Mouse (Mus musculus): Measurements from ENCODE around the gene Fsd1l.
"Not testable (repeated sequence)": the region's sequence is repeated elsewhere in the genome, so short reads cannot be mapped to it uniquely, and the experiment has no call there.

The Fsd1l gene

DNA sequence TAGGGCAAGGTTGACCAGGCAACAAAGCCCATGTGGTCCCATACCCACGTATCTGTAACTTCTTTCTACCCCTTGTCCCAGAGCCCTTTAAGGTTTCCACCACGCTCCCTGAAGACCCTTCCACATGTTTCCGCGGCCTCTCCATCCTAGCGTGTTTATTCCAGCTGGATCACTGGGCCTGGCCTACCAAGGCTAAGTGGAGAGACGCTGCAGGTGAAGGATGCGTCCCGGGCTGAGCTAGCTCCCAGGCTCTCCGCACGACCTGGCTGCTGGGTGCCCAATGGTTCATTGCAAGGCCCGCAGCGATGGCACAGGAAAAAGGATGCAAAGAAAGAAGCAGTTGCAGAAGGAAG lies 332 bp upstream of the Fsd1l start:
- DNase-seq: no peak

DNA sequence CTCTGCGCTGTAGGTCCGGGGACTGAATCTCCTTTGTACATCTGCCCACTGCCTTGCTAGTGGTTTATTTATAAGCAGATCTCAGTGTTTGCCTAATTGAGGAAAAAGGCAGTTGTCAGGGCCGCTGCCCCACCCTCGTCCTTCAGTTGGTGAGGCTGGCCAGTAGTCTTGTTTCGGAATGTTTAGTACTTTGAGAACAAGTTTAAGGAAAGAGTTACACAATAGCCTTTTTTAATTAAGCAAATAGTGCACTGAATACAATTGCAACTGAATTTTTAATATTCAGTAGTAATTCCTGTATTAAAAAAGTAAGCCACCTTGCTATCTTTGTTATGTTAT lies 709 bp downstream of the Fsd1l start:
- DNase-seq: peak; percentile 17

DNA sequence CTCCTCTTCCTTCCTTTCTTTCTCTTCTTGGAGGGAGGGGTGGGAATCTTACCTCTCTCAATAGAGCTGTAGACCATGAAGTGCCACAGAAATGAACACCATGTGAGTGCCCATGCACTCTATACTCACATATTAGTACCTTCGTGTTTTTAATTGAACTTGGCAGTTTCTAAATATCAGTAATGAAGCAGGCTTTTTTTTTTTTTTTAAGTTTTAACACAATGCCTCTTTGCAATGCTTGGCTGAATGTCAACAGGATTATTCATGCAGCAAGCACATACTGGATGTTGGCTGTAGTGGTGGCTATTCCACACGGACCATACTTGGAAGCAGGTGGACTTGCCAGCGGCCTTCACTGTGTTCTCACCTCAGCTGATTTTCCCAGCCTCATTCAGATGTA lies 4.1 kb downstream of the Fsd1l start:
- no peak for DNase-seq

DNA sequence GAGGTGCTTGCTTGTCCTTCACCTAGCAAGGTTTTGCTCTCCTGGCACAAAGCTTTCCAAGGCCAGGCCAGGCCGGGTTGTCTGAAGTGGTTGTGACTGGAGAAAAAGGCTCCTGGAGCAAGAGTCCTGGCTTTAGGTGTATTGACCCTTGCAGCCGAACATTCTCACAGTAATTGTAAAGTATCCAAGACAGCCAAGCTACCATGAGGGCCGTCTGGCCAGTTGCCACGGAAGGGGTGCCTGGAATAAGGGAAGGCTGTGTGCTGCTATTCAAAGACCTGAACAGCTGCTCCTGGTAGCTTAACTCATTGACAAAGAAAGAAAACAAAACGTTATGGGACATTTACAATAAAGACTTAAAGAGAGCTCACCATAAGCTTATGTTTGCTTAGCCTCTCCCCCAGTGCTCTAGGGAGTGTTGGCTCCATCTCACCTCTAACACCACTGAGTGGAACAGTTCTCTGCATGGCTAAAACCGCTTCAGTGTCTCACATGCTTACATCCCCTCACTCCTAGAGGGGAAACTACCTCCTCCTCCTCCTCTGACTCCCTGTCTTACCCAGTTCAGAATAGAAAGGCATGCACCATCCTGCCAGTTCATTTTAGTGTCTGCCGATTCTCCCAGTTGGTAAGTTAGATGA lies 6.1 kb downstream of the Fsd1l start:
- DNase-seq: no peak

DNA sequence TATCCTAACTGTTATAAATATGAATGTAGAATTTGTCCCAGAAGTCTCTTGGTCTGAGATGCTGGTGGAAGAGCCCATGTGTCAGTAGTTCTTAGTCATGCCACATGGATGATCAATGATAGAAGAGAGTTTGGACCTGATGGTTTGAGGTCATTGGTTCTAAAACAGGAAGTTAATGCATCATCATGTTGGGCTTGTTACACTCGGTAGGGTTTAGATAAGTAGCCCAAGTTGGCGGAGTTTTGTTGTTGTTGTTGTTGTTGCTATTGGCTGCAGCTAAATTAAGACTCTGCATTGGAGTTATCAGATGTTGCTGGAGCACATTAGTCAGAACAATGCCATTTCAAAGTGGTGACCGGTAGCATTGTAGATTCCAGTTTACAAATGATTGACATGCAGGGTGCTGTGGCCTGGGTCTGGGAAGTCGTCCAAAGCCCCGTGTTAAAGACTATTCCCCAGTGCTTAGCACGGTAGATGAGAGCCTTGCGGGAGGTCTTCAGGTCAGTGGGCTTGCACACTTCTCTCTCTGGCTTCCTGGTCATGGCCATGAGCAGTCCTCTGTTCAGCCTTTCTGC lies 7.4 kb downstream of the Fsd1l start:
- no peak for DNase-seq

DNA sequence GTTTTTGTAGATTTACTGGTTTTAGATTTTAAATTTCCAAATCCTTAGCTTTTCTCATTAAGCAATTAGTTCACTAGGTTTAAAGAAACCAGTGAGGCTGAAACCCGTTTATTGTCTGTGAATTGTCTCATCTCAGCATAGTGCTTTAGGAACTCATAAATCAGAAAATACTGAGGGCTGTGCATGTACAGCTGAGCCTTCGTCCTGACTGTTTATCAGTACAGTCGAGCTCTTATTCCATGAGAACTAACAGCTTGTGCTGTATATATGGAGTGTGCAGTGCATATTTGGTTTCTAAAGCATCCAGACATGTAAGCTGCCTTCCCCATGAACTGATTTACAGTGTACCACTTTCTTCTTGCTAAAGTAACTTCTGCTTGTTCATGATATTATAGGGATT lies 26.8 kb downstream of the Fsd1l start:
- no peak for DNase-seq

DNA sequence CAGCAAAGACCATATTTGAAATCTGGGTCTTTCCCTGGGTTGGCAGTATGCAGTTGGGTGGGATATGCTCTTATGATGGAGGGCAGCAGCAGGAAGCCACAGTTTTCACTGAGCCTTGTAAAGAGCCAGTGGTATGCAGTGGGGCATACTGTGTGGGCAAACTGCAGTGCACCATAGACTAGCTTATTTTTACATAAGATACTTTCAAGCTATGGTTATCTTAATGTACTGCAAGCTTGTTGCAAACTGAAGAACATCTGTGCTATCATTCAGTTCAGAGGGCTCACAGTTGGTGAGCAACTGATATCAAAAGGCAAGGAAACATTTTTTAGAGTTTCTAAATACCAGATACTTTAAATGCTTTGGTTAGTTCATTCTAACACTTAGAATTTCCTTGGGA lies 29.4 kb downstream of the Fsd1l start:
- no peak for DNase-seq

DNA sequence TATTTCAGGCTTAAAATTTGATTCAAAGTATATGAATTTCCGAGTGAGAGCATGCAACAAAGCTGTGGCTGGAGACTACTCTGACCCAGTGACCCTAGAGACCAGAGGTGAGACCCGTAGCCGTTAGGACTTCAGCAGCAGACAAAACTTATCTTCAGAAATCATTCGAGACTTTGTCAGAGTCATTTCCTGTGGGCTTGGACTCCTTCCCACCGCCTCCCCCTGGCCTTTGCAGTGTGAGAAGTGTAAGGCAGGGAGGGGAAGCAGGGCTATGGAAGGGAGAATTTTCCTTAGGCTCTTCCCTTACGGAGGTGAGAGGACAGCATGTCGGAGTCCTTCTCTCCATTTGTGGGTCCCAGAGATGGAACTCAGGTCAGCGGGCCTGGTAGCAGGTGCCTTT lies 50.8 kb downstream of the Fsd1l start:
- DNase-seq: peak; percentile 3

DNA sequence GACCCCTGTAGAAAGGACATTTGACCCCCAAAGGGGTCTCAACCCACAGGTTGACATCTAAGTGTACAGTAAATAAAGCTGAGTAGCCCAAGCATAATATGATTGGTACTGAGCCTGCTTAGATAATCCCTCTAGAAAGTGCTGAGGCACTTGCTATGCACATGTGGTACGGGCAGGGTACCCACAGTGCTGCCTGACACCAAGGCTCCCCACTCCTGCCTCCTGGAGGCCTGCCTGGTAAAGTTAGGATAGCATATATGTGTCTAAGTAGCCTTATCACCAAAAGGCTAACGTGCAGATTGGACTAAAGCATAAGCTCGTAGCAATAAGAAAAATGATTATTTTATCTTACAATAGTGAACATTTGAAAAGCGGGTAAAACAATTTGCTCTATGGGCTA lies 57.7 kb downstream of the Fsd1l start:
- DNase-seq: no peak

DNA sequence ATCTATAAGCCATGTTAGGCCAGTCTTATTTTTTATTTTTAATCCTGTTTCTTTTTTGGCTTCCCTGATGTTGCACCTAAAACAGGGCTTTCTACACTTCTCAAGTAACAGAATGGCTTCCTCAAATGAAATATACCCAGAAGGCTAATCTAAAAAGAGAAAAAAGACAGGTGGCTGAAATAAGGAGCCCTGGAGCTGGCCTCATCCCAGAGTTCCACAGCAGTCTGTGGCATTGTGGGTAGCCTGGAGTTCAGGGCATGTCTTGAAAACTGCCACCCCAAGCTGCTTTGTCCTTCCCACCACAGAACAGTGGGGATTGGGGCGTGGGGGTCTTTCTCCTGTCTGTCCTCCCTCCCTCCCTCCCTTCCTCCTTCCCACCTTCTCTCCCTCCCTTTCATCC lies 60.1 kb downstream of the Fsd1l start:
- DNase-seq: no peak

DNA sequence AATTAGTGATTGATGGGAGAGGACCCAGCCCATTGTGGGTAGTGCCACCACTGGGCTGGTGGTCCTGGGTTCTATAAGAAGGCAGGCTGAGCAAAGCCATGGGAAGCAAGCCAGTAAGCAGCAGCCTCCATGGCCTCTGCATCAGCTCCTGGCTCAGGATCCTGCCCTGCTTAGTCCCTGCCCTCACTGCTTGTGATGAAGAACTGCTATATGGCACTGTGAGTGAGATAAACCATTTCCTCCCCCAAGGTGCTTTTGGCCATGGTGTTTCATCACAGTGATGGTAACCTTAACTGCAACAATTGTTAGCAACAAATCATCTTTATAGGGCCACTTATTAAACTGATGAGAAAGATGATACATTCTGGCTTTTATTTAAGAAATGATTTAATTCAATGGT lies 77.9 kb downstream of the Fsd1l start:
- not testable (repeated sequence) for DNase-seq

DNA sequence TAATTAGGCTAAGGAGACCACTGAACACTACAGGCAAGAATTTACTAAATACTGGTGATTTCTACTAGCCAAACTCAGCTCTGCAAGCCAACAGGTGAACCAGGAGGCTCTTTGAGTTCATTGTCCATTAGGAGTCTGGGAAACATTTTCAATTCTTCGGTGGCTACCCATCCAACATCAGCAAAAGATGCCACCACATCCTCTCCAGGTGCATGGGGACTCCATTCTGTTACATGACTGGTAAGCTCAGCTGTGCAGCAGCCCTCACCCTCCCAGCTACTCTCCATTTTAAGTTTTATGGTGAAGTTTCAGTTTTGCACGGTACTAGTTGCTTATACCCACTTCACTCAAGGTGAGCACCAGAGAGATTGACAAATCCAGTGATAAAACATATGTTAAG lies 78.8 kb downstream of the Fsd1l start:
- DNase-seq: no peak

DNA sequence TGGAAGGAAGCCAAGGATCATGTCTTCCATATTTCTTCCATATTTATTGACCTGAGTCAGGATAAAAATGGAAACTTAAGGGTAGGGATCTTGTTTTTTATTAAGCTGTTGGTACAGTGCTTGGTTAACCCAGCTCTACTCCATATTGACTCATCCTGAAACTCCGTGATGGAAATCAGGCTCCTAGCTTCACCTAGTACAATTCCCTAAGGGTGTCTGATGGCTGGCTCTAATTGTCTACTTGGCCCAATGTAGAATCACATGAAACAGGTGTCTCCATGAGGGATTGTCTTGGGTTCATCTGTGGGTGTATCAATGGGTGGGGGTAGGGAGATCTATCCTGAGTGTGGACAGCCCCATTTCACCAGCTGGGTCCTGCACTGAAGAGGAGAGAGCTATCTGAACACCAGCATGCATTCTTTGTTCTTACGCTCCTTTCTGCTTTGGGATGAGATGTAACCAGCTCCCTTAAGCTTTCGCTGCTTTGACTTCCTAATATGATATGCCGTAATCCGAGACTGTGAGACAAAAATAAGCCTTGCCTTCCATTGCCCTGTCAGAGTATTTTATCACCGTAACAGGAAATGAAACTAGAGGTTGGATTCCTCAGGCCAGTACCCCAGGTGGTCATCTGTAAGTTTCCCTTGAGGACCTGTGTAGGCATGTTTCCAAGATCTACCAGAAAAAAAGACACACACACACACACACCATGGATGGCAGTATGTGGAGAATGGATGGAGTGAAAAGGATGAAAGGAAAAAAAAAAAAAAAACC lies 79.5 kb downstream of the Fsd1l start:
- DNase-seq: no peak

DNA sequence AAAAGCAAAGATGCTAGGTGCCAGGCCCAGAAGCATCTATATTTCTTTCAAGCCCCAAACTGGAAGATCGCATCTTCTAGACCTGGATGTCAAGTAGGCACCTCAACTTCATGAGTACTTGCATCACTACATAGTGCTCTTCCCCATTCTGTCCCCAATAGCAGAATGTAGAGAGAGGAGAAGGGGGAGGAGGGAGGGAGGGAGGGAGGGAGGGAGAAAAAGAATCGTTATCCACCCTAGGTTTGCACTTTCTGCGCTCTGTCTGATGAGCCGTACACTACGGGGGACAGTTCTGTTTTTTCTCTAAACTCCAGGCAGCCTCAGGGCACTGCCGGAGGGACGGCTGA lies 82.4 kb downstream of the Fsd1l start, which contains the start of gene Fktn:
Gene Fktn (plus strand): TSS at position 295 of the 347 bp plus-strand sequence.
- DNase-seq: no peak

DNA sequence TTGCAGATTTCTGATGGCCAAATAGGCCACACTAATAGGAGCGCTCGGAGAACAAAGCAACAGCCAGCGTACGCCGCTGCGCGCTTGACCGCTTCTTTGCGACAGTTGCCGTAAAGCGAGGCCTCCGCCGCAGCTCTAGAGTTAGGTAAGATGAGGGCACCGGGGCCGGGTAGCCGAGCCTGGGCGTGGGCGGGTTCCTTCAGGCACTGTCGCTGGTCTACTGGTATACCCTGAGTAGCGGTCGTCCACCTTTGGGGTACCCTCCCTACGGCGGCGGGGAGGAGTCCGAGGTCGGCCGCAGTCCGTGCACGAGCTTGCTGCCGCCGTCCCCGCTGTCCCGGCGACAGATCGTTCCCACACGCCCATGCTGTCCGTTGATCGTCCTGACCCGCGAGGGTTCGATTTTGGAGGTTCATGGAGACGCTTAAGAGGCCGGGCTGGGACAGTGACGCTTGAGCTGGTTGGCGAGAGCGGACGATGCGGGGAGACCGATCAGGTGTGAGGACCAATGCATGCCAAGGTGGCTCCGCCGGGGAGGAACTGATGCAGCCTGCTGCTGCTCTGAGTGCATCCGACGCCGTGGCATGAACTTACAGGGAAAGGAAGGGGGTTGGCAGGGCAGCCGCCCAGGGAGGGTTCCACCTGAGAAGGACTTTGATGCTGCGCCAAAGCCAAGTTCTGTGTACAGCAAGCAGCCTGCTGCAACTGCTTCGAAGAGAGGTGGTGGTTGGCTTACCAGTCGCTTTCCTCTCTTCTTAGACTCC lies 83.0 kb downstream of the Fsd1l start:
- DNase-seq: peak; percentile 92

DNA sequence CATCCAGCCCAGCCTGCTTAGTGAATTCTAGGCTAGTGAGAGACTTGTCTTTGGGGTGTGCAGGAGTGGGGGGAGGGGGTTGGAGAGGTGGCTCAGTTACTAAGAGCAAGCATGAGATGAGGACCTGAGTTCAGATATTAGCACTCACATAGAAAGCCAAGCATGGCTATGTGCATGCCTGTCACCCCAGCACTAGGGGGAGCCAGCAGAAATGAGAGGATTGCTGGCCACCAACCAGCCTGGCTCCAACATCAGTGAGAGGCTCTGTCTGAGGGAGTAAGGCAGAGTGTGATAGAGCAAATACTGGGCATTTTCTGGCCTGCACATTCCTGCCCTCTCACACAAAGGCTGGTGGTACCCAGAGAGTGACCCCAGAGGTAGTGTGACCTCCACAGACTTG lies 84.7 kb downstream of the Fsd1l start:
- no peak for DNase-seq

DNA sequence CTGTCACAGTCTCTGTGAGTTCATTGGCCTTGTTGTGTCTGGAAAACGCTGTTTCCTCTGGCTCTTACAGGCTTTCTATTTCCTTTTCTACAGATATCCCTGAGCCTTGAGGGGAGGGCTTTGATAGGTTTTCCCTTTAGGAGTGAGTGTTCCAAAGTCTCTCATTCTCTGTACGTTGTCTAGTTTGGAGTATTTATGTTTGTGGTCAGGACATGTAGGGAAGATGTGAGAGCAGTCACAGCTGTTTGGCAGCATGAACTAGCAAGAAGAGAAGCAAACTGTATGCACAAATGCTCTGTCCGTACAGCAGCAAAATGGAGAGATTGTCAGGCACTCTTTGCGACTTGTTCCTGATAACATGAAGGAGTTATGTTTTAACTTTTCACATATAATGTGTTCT lies 86.3 kb downstream of the Fsd1l start:
- DNase-seq: no peak

DNA sequence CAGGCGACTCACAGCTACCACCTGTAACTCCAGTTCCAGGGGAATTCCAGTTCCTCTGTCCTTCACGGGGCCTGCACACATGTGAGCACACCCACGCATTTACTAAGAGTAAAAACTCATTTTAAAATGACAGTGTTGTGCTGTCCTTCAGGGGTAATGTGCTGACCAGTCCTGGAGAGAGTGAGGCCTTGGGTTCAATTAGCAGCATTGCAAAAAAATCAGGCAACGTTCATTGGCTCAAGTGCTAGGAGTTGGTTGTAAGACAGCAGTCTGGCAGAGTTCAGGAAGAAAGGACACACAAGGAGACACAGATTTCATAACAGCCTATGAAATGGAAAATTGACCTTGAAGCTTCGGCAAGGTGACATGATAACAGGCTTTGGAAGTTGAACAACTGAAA lies 87.0 kb downstream of the Fsd1l start:
- no peak for DNase-seq

DNA sequence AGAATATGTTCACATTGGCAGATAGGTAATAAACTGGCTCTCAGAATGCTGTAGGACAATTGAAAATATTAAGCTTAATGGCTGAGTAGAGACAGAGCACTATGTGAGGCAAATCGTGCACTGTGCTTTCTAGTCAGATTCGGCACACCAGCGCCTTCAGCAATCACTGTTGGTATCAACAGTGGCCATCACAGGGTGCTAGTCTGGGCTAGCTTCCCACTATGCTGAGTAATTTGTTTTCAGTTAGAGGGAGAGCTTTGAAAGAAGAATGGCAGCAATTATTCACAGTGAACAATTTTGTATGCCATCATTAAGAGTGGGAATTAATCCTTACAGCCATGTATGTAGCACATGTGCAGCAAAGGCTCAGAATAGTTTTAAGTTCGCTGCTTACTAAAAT lies 91.2 kb downstream of the Fsd1l start:
- no peak for DNase-seq

DNA sequence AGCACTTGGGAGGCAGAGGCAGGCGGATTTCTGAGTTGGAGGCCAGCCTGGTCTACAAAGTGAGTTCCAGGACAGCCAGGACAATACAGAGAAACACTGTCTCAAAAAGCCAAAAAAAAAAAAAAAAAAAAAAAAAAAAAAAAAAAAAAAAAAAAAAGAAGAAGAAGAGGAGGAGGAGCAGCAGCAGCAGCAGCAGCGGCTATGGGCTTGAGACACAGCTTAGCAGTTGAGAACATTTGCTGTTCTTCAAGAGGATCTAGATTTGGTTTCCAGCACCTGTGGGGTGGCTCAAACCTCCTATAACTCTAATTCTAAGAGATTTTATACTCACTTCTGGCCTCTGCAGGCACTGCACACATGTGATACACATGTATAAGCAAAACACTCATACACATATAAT lies 94.8 kb downstream of the Fsd1l start:
- DNase-seq: not testable (repeated sequence)

DNA sequence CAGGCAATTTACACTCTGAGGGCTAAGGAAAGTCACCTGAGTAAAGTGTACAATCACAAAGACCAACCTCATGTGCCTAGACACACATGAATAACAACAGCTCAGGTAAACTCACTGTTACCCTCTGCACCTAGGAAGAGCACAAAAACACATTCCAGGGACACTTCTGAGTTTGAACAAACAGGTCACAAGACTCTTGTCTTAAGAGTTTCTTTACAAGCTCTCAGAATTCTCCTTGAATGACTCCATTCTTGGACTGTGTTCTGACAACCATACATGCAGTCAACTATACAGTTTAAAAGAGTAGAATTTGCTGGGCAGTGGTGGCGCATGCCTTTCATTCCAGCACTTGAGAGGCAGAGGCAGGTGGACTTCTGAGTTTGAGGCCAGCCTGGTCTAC lies 96.8 kb downstream of the Fsd1l start:
- DNase-seq: no peak

DNA sequence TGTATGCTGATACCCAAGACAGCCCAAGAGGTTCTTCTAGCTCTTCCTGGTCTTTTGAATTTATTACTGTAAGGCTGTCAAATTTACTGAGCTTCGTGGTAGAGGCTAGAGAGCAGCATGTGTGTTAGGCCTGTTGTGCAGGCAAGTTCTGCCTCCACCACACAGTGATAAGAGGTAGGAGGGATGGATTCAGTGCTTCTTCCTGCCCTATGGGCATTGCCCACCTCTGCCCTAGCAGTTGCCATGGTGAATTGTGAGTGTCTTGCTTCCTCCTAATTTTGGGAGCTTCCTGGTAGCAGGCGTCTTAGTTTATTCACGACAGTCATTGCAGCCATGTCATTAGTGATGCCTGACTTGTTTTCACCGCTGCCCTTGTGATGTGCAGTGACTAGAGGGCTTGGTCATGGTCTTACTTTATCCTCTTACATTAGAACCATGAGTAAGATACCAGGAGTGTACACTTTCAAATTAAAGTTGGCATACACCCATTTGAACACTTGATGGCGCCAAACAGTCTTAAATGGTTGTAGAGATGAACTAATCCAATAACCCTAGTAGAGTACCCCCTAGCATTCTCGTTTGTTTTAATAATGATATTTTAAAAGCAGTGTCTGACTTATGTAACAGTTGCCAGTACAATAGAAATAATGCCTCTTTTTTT lies 107.8 kb downstream of the Fsd1l start:
- peak; percentile 70 for DNase-seq

DNA sequence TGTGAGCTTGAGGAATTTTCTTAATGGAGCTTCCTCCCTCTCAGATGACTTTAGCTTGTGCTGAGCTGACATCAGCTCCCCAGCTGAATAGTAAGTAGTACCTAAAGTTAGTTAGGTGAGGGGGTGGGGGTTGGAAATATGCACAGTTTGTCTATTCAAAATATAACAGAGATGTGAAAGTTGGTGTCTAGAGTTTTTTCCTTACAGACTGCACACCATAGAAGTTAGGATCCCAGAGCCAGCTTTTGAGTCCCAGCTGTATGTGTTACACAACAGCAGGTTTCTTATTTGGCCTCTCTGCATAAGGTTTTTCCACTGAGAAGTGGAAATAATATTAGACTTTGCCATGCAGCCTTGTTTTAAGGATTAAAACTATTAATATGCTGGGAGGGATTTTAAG lies 118.6 kb downstream of the Fsd1l start:
- no peak for DNase-seq
